Mouse (Mus musculus): ENCODE data around the gene Arhgap6.

GRCm38 (mm10) chrX:169299579-169299978 lies 504.7 kb downstream of the Arhgap6 start:
- TF ChIP-seq CTCF (IDR thresholded peaks at IDR 0.05; ENCODE audit: borderline replicate concordance, insufficient read depth, low read depth, low read length): no peak
- TF ChIP-seq POLR2A (IDR thresholded peaks at IDR 0.05; ENCODE audit: borderline replicate concordance, insufficient read depth, low read length): no peak
